Mouse (Mus musculus): ENCODE measurements around the gene Zfp605.
"Not testable (repeated sequence)": the region's sequence is repeated elsewhere in the genome, so short reads cannot be mapped to it uniquely, and the experiment has no call there.

Zfp605 gene

GRCm38 (mm10) chr5:110107581-110108304 lies 2.1 kb upstream of the Zfp605 start, which contains the start of gene Gtpbp6:
Gene Gtpbp6 (minus strand): TSS chr5:110108197.
- peak; percentile 83 for DNase-seq (ENCODE audit: low spot score)

- DNase-seq (ENCODE audit: low spot score), result peak; percentile 95
These were observed 1.6 kb upstream of the Zfp605 start for GRCm38 (mm10) chr5:110108305-110108628.

- DNase-seq (ENCODE audit: low spot score), result not testable (repeated sequence)
These were observed 12.5 kb downstream of the Zfp605 start for GRCm38 (mm10) chr5:110122380-110122779.

GRCm38 (mm10) chr5:110135293-110136086 lies 25.6 kb downstream of the Zfp605 start, which contains the start of gene Chfr:
Gene Chfr (plus strand): TSS chr5:110135842.
- peak; percentile 99 for DNase-seq (ENCODE audit: low spot score)

GRCm38 (mm10) chr5:110136087-110136464 lies 26.2 kb downstream of the Zfp605 start:
- DNase-seq (ENCODE audit: low spot score), result no peak

- no peak for DNase-seq (ENCODE audit: low spot score)
These were observed 27.9 kb downstream of the Zfp605 start for GRCm38 (mm10) chr5:110137816-110138215.

- no peak for DNase-seq (ENCODE audit: low spot score)
These were observed 29.4 kb downstream of the Zfp605 start for GRCm38 (mm10) chr5:110139325-110139724.

- no peak for DNase-seq (ENCODE audit: low spot score)
These were observed 30.5 kb downstream of the Zfp605 start for GRCm38 (mm10) chr5:110140424-110140823.

- DNase-seq (ENCODE audit: low spot score), result no peak
These were observed 32.4 kb downstream of the Zfp605 start for GRCm38 (mm10) chr5:110142309-110142708.

- peak; percentile 8 for DNase-seq (ENCODE audit: low spot score)
These were observed 33.1 kb downstream of the Zfp605 start for GRCm38 (mm10) chr5:110143007-110143406.

GRCm38 (mm10) chr5:110169374-110169773 lies 59.5 kb downstream of the Zfp605 start:
- no peak for DNase-seq (ENCODE audit: low spot score)

GRCm38 (mm10) chr5:110176362-110177020 lies 66.6 kb downstream of the Zfp605 start, which contains the start of gene Golga3:
Gene Golga3 (plus strand): TSS chr5:110176701.
- peak; percentile 92 for DNase-seq (ENCODE audit: low spot score)

GRCm38 (mm10) chr5:110177021-110177420 lies 67.1 kb downstream of the Zfp605 start:
- DNase-seq (ENCODE audit: low spot score), result peak; percentile 62

GRCm38 (mm10) chr5:110178628-110179027 lies 68.7 kb downstream of the Zfp605 start:
- no peak for DNase-seq (ENCODE audit: low spot score)

All from T-cell, adult 2 months (primary cell).